Mouse (Mus musculus) inflammation-experienced regulatory T-cells, adult 16 weeks (primary cell): ENCODE measurements around the gene Impg2. TPM values are rescaled to one million over a fixed set of nuclear protein-coding genes. Genes with fewer than 3 reads are reported as not detected.

Experiments used
- polyA plus RNA-seq: library from polyadenylated mRNA; unstranded; fragments of 100-300 nt; shearing (Covaris generic); gene quantifications from one replicate; pipeline ENCODE4 v1.2.1, GENCODE M21; 2017

Impg2 gene
- polyA plus RNA-seq = 0.41 TPM

GRCm38 (mm10) chr16:56204051-56204450 lies at the start of gene Impg2:
Gene Impg2, plus strand, starts transcription at chr16:56204313.

Other genes starting within 250 kb of the Impg2 start
- gene Rpl24, start 238.0 kb upstream of the Impg2 start, polyA plus RNA-seq = 623 TPM
- gene Zbtb11, start 230.4 kb upstream of the Impg2 start, polyA plus RNA-seq = 24.7 TPM
- gene Pcnp, start 174.6 kb upstream of the Impg2 start, polyA plus RNA-seq = 127 TPM
- gene Trmt10c, start 166.5 kb upstream of the Impg2 start, polyA plus RNA-seq = 44.9 TPM
- gene Senp7, start 156.0 kb upstream of the Impg2 start, polyA plus RNA-seq = 74.7 TPM